Mouse (Mus musculus) mesoderm, embryonic 11.5 days (tissue): ENCODE measurements around the gene Gm44579.
A peak's percentile ranks its signal among the peaks of the same experiment; 100 is the strongest.

ENCODE experiments used
- DNase-seq: peaks from one replicate; pipeline ENCODE4 v3.0.0-alpha.2; 2012; ENCODE audit warnings: low read depth, low spot score

Gene Gm44579

GRCm38 (mm10) chr15:98167645-98168621, 52.8 kb downstream of the Gm44579 start:
- DNase-seq: peak; percentile 95

GRCm38 (mm10) chr15:98166963-98167644, 53.7 kb downstream of the Gm44579 start, which contains the start of gene Ccdc184:
Gene Ccdc184, plus strand, starts transcription at chr15:98167158.
- DNase-seq: no peak

- no peak for DNase-seq
Observed at GRCm38 (mm10) chr15:98165525-98165924, 55.3 kb downstream of the Gm44579 start, which contains the start of gene Asb8. Gene Asb8, minus strand, starts transcription at chr15:98165625.

GRCm38 (mm10) chr15:98162561-98162960, 58.2 kb downstream of the Gm44579 start:
- no peak for DNase-seq

- no peak for DNase-seq
Observed at GRCm38 (mm10) chr15:98161026-98161805, 59.6 kb downstream of the Gm44579 start.

GRCm38 (mm10) chr15:98157253-98157652, 63.5 kb downstream of the Gm44579 start:
- DNase-seq: no peak

- no peak for DNase-seq
Observed at GRCm38 (mm10) chr15:98155944-98156343, 64.8 kb downstream of the Gm44579 start.

- no peak for DNase-seq
Observed at GRCm38 (mm10) chr15:98155272-98155671, 65.5 kb downstream of the Gm44579 start.

- no peak for DNase-seq
Observed at GRCm38 (mm10) chr15:98154631-98155030, 66.1 kb downstream of the Gm44579 start.

GRCm38 (mm10) chr15:98154146-98154545, 66.6 kb downstream of the Gm44579 start:
- DNase-seq: no peak

GRCm38 (mm10) chr15:98153625-98154024, 67.2 kb downstream of the Gm44579 start:
- peak; percentile 52 for DNase-seq

GRCm38 (mm10) chr15:98152916-98153315, 67.9 kb downstream of the Gm44579 start:
- DNase-seq: no peak

GRCm38 (mm10) chr15:98149166-98149602, 71.6 kb downstream of the Gm44579 start:
- DNase-seq: no peak

GRCm38 (mm10) chr15:98148356-98148755, 72.4 kb downstream of the Gm44579 start:
- no peak for DNase-seq

GRCm38 (mm10) chr15:98145559-98146181, 75.1 kb downstream of the Gm44579 start:
- peak; percentile 96 for DNase-seq

GRCm38 (mm10) chr15:98144861-98145507, 75.8 kb downstream of the Gm44579 start:
- DNase-seq: peak; percentile 23

GRCm38 (mm10) chr15:98142515-98142914, 78.3 kb downstream of the Gm44579 start:
- no peak for DNase-seq

GRCm38 (mm10) chr15:98140809-98141208, 80.0 kb downstream of the Gm44579 start:
- DNase-seq: no peak

- DNase-seq: no peak
Observed at GRCm38 (mm10) chr15:98139763-98140162, 81.0 kb downstream of the Gm44579 start.

GRCm38 (mm10) chr15:98136871-98137270, 83.9 kb downstream of the Gm44579 start:
- DNase-seq: no peak
